Mouse (Mus musculus) limb, embryonic 14.5 days (tissue): Measurements from ENCODE around the gene Rab6b. TPM values are rescaled to one million over a fixed set of nuclear protein-coding genes. Genes with fewer than 3 reads are reported as not detected.

ENCODE experiments used
- ATAC-seq: fragments of 200-750 bp; cut with Nextera tagmentation; 2 replicates; pipeline ENCODE4 v1.8.0; 2017; ENCODE audit warnings: low read depth, moderate number of reproducible peaks, moderate TSS enrichment; ENCODE audit not compliant: low FRiP score
- DNase-seq: peaks from one replicate; pipeline ENCODE4 v3.0.0-alpha.2; 2015; ENCODE audit warnings: low spot score
- H3K27ac ChIP-seq: fragments of 300-500 bp; sonication (generic); replicated peaks from 2 replicates; pipeline ENCODE4 v1.5.1; 2014; ENCODE audit warnings: low read depth, mild to moderate bottlenecking, low read length, moderate library complexity, mixed read lengths
- H3K27me3 ChIP-seq: fragments of 300-500 bp; sonication (generic); 2 replicates; pipeline ENCODE4 v1.6.1; 2014; ENCODE audit warnings: low read length, mixed read lengths; ENCODE audit not compliant: control insufficient read depth, insufficient read depth
- H3K36me3 ChIP-seq: fragments of 300-500 bp; sonication (generic); 2 replicates; pipeline ENCODE4 v1.6.1; 2014; ENCODE audit warnings: mild to moderate bottlenecking, low read length, moderate library complexity, mixed read lengths; ENCODE audit not compliant: control insufficient read depth, insufficient read depth
- H3K4me1 ChIP-seq: fragments of 300-500 bp; sonication (generic); 2 replicates; pipeline ENCODE4 v1.6.1; 2014; ENCODE audit warnings: antibody characterized with exemption, low read length, mixed read lengths; ENCODE audit not compliant: control insufficient read depth, insufficient read depth
- H3K4me2 ChIP-seq: fragments of 300-500 bp; sonication (generic); replicated peaks from 2 replicates; pipeline ENCODE4 v1.6.1; 2014; ENCODE audit warnings: low read depth, mild to moderate bottlenecking, low read length, moderate library complexity; ENCODE audit not compliant: severe bottlenecking
- H3K4me3 ChIP-seq: fragments of 300-500 bp; sonication (generic); replicated peaks from 2 replicates; pipeline ENCODE4 v1.5.1; 2014; ENCODE audit warnings: low read length
- H3K9ac ChIP-seq: fragments of 300-500 bp; sonication (generic); 2 replicates; pipeline ENCODE4 v1.6.1; 2014; ENCODE audit warnings: mild to moderate bottlenecking, low read depth, low read length, moderate library complexity; ENCODE audit not compliant: severe bottlenecking
- H3K9me3 ChIP-seq: fragments of 300-500 bp; sonication (generic); 2 replicates; pipeline ENCODE4 v1.6.1; 2016; ENCODE audit warnings: low read length; ENCODE audit not compliant: control insufficient read depth
- POLR2A ChIP-seq: fragments of 200-500 bp; IDR thresholded peaks from 2 replicates; pipeline ENCODE4 v1.8.0; 2012; ENCODE audit warnings: inconsistent platforms, mild to moderate bottlenecking, moderate library complexity, borderline replicate concordance; ENCODE audit not compliant: insufficient read depth, insufficient read length; ENCODE audit errors: extremely low read depth
- WGBS: fragments of 180-500 bp; shearing (Covaris S2); extraction: QIAGEN DNeasy Blood & Tissue Kit; methylation state at CpG from one replicate; pipeline ENCODE4 v1.1.7; 2014; 5-methylcytosine and 5-hydroxymethylcytosine counted together
- polyA plus RNA-seq, 2 experiments: library from polyadenylated mRNA; depleted of rRNA in 1 of 2; stranded (reverse) in 1 of 2; unstranded in 1 of 2; fragments of >200 nt; fragmentation: Nextera tagmentation in 1 of 2; extraction: Ambion mirVana in 1 of 2; gene quantifications; 2 replicates each; pipeline versions ENCODE4 v1.2.1 to v1.2.3; 2012 to 2014

Gene Rab6b
- polyA plus RNA-seq, 2 experiments = 4.2 to 8.1 TPM

- H3K27me3 ChIP-seq = peaks cover 35% of the 10 kb centered on the region
- H3K9me3 ChIP-seq = no peaks in the 10 kb centered on the region
- WGBS = 64% methylated on average over 8 of the region's 8 CpGs
- no peak overlapping the region for H3K4me3 ChIP-seq
- no peak overlapping the region for H3K4me2 ChIP-seq
- ATAC-seq (no peak), DNase-seq (no peak)
- peaks cover 9% of the 10 kb centered on the region for H3K4me1 ChIP-seq
- no peak for TF ChIP-seq POLR2A
- H3K36me3 ChIP-seq = no peaks in the 10 kb centered on the region
- H3K9ac ChIP-seq = no peak overlapping the region
- no peak overlapping the region for H3K27ac ChIP-seq
Measured at GRCm38 (mm10) chr9:103114326-103114725, 2.7 kb downstream of the Rab6b start.

DNA sequence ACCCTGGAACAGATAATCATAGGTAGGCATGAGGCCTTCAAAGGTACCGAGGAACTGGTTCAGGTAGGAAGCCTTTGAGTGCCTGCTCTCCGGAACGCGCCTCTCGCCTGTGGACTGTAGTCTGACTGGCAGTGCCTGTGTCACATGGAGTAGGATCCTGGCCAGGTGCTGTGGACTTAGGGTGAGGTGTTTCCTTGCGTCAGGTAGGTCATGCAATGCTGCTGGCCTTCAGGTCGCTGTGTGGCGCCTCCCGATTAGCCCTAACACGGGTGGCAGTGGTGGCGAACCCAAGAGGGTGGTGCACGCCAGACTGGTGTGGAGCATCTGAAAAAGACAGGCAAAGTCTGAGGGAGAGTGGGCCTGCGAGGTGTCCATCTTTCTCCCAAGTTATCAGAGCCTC lies 3.3 kb downstream of the Rab6b start:
- H3K4me2 ChIP-seq = no peak overlapping the region
- no peaks in the 10 kb centered on the region for H3K36me3 ChIP-seq
- no peak overlapping the region for H3K9ac ChIP-seq
- peaks cover 30% of the 10 kb centered on the region for H3K27me3 ChIP-seq
- ATAC-seq = no peak
- DNase-seq = no peak
- peaks cover 9% of the 10 kb centered on the region for H3K4me1 ChIP-seq
- no peak overlapping the region for H3K4me3 ChIP-seq
- H3K9me3 ChIP-seq = no peaks in the 10 kb centered on the region
- no peak overlapping the region for H3K27ac ChIP-seq
- no peak for TF ChIP-seq POLR2A
- 91% methylated on average over 13 of the region's 13 CpGs for WGBS

DNA sequence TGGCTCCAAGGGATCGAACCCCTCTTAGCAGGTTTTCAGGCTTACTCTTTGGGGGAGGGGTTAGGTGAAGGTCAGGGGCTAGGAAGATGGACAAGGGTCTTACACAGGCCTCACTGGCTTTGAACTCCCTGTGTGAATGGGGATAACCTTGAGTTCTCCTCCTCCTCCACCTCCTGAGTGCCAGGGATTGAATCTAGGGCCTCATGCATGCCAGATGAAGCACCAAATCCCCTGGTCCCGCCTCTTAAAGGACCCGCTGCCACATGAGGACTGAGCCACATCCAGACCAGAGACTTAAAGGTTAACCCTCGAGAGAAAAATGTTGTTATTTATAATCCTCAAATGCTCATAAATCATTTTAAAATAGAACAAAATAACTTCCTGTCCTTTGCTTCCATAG lies 5.4 kb downstream of the Rab6b start:
- ATAC-seq (no peak), DNase-seq (no peak)
- no peaks in the 10 kb centered on the region for H3K36me3 ChIP-seq
- no peak for TF ChIP-seq POLR2A
- H3K9me3 ChIP-seq = no peaks in the 10 kb centered on the region
- no peak overlapping the region for H3K4me2 ChIP-seq
- peaks cover 23% of the 10 kb centered on the region for H3K27me3 ChIP-seq
- H3K9ac ChIP-seq = no peak overlapping the region
- H3K27ac ChIP-seq = no peak overlapping the region
- H3K4me3 ChIP-seq = no peak overlapping the region
- peaks cover 9% of the 10 kb centered on the region; the same call in 1 of the 2 replicates for H3K4me1 ChIP-seq
- 81% methylated on average over 4 of the region's 4 CpGs for WGBS

- 73% methylated on average over 5 of the region's 5 CpGs for WGBS
- H3K9ac ChIP-seq = no peak overlapping the region
- no peak overlapping the region for H3K27ac ChIP-seq
- H3K36me3 ChIP-seq = no peaks in the 10 kb centered on the region
- DNase-seq = no peak
- no peak overlapping the region for H3K4me3 ChIP-seq
- peaks cover 6% of the 10 kb centered on the region; the same call in 1 of the 2 replicates for H3K4me1 ChIP-seq
- no peaks in the 10 kb centered on the region for H3K9me3 ChIP-seq
- TF ChIP-seq POLR2A = no peak
- no peak overlapping the region for H3K4me2 ChIP-seq
- ATAC-seq = no peak
- H3K27me3 ChIP-seq = peaks cover 18% of the 10 kb centered on the region
Measured at GRCm38 (mm10) chr9:103117495-103117894, 5.9 kb downstream of the Rab6b start.

GRCm38 (mm10) chr9:103117951-103118350 lies 6.4 kb downstream of the Rab6b start:
- Histone ChIP-seq H3K27me3 (peaks cover 13% of the 10 kb centered on the region), H3K9me3 (no peaks in the 10 kb centered on the region), H3K4me3 (no peak overlapping the region), H3K4me1 (peaks cover 1% of the 10 kb centered on the region; the same call in 1 of the 2 replicates), H3K27ac (no peak overlapping the region), H3K36me3 (no peaks in the 10 kb centered on the region), H3K4me2 (no peak overlapping the region), H3K9ac (no peak overlapping the region)
- DNase-seq = no peak
- no peak for ATAC-seq
- WGBS = 88% methylated on average over 8 of the region's 8 CpGs
- no peak for TF ChIP-seq POLR2A

DNA sequence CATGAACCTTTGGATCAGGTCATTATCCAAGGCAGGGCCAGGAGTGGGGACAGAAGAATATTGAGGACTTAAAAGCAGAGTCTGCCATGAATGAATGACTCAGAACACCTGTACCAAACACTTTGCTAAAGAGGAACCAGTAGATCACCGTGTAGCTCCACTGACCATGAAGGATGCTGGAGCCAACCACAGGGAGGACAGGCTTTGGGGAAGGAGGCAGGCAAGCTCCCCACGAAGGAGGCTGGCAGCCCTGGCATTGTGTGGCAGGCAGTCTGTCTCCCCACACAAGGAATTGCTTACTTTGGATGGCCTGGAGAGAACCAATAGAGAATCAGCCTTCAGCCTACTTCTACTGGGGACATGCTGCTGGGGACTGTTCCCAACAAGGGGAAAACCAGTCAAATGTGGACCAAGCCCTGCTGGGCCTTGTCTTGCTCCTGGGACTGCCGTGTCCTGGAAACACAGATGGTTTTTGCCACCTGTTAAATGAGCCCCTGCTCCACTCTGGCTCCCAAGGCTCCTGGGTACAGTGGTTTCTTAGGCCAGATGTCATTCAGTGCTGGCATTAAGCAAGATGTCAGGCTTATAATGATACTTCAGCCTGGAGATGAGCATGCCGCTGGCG lies 7.2 kb downstream of the Rab6b start:
- Histone ChIP-seq H3K4me1 (no peaks in the 10 kb centered on the region), H3K27ac (no peak overlapping the region), H3K9me3 (no peaks in the 10 kb centered on the region), H3K36me3 (no peaks in the 10 kb centered on the region), H3K4me3 (no peak overlapping the region), H3K9ac (no peak overlapping the region), H3K4me2 (no peak overlapping the region), H3K27me3 (0 out of 2 replicates have a peak, but pooled peaks cover 5% of the 10 kb centered on the region)
- WGBS = 75% methylated on average over 5 of the region's 5 CpGs
- ATAC-seq = no peak
- DNase-seq = no peak
- no peak for TF ChIP-seq POLR2A
